Mouse (Mus musculus): ENCODE data around the gene Pstpip1.

Pstpip1 gene

DNA sequence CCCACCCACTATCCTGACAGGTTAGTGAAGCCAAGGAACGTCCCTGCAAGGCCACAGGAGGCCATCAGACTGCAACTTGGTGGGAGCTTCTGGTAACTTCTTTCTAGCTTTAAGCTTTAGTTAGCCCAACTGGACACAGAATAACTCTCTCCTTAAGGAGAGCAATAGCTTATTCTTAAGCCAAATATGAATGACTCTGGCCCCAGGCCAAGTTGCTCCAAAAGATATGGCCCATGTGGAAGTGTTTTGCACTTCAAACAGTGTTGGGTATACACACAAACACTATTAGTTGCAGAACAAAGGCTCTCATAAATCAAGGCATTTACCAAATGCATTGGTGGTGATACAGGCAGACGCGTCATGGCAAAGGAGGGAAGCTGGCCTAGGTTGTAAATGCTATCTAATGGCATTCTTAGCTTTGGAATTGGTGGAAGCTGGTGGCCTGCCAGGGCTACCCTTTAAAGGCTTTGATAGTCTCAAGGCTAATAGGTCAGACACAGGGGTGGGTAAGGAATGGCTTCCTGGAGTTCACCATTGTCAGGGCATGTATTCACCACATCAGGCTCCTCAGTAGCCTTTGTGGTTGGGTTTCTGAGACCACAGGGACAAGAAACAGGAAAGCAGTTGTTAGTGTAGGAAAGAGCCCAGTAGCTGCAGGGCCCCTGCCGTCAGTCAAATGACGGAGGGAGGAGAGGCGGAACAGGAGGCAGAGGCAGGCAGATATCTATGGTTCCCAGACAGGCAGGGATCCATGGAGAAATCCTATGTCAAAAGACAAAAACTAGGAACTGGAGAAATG is 16.7 kb downstream of the Pstpip1 start:
- no peak for DNase-seq

DNA sequence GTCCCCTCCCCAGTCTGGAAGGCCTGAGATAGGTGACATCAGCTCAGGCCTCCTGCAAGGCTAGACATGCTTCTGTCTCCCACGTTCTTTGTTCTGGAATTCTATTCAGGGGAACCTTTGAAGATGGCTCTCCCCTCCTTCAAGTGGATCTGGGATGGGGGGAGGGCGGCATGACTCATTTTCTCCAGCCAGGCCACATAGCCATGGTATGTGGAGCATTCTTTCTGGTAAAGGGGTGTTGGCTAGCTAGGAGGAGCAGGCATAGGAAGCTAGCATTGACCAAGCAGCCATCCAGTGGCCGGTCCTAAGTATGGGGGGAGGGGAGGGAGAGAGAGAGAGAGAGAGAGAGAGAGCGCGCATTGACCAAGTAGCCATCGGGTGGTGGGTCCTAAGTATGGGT is 17.8 kb downstream of the Pstpip1 start:
- DNase-seq = no peak

- no peak for DNase-seq
These were observed 18.4 kb downstream of the Pstpip1 start for GRCm38 (mm10) chr9:56108174-56108573.

GRCm38 (mm10) chr9:56118091-56118490 is 28.3 kb downstream of the Pstpip1 start:
- no peak for DNase-seq

GRCm38 (mm10) chr9:56118582-56118981 is 28.8 kb downstream of the Pstpip1 start:
- peak; percentile 93 for DNase-seq

DNA sequence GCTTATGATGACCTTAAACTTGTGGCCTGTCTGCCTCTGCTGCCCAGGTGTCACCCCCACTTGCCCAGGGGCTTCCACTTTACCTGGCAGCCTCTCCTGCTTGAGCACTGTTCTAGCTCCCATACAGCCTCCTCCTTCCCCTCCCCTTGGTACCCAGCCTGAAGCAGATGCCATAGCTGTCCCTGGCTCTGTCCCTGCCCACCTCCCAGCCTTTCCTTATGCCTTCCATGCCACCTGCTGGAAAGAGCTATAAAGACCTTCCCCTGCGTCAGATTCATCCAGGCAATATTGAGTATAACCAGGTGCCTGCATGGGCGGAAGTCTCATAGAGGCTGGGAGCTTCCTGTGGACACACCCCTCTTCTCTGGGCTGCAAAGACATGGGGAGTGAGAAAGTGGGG is 29.9 kb downstream of the Pstpip1 start:
- DNase-seq = no peak

DNA sequence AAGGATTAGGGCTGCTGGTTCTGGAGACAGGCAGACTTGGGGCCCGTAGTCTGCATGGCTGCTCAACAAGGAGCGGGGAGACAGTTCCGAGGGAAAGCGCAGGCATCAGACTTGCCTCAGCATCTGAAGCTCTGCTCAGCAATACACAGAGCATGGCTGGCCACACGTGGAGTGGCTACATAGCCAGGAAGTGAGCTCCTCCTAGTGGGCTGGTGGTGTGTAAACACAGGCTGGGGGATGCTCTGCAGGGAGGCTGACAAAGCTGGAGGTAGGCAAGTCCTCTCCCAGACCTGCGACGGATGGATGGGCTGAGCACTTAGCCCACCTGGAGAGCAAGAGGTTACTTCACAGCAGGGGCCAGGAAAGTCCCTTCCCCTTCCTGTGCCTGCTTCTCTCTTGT is 31.3 kb downstream of the Pstpip1 start:
- peak; percentile 79 for DNase-seq

- DNase-seq = no peak
These were observed 33.2 kb downstream of the Pstpip1 start for GRCm38 (mm10) chr9:56122973-56123372.

DNA sequence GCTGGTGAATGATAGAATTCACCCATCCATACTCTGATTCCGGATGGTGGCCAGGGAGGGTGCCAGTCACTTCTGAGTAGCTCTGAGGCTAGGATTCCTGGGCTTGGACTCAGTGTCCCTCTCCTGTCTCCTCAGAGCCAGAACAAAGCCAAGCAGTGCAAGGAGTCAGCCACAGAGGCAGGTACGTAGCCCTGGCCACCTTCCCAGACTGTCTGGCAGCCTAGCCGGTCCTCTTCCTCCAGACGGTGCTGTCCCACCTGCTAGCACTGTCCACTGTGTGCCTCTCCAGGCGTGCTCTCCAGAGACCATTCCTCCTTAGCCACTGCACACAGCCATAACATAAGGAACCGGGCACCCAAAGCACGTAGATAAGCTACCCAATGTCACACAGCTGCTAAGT is 33.9 kb downstream of the Pstpip1 start:
- no peak for DNase-seq

DNA sequence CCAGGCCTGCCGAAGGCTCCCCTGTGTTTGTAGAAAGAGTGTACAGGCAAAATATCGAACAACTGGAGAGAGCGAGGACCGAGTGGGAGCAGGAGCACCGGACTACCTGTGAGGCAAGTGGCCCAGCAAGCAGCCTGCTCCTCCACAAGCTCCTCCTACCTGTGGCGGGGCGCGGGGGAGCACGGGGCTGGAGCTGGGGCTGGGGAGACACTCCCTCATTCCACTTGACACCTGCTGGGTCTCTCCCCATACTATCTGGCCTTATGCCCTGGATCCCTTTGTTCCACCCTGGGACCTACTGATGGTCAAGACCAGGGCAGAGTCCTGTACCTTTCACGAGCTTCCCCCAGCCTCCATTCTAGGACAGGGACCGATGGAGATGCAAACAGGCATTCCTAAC is 34.8 kb downstream of the Pstpip1 start:
- no peak for DNase-seq

DNA sequence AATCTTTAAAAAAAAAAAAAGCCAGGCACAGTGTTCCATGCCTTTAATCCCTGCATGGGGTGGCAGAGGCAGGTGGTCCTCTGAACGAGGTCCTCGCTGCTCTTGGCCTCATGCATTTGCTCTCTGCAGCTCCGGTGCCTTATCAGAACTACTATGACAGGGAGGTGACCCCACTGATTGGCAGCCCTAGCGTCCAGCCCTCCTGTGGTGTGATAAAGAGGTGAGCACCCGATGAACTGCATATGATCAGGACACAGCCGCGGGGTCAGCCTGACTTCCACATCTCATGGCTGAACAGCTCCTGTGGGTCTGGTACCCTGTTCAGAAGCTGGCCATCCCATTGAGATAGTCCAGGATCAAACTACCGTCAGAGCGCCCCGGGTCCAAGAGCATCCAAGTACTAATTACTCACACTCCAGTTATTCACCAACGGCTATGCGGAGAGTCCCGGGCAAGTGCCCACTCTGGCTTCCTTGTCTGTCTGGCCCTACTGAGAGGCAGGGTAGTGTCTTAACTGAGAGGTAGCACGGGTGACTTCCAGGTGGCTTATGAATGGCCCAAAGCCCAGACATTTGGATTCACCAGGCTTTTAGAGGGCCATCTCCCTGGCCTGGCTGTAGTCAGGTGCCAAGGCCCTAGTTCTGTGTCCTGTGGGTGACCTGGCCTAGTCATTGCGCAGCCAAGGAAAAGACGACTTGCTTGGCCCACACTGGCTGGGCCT is 36.9 kb downstream of the Pstpip1 start:
- DNase-seq = no peak

DNA sequence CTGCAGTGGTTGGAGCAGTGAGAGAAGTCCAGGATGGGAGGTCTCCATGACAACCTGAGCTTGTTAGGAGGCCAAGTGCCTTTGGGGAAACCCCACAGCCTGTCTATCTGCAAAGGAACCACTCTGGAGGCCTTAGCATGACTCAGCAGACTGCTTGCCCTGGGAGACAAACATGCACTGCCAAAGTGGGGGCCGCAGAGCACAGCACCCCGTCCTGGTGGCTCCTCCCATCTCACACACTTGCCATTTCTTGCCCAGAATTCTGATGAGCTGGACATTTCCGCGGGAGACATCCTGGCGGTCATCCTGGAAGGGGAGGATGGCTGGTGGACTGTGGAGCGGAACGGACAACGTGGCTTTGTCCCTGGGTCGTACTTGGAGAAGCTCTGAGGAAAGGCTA is 38.6 kb downstream of the Pstpip1 start:
- DNase-seq = no peak

DNA sequence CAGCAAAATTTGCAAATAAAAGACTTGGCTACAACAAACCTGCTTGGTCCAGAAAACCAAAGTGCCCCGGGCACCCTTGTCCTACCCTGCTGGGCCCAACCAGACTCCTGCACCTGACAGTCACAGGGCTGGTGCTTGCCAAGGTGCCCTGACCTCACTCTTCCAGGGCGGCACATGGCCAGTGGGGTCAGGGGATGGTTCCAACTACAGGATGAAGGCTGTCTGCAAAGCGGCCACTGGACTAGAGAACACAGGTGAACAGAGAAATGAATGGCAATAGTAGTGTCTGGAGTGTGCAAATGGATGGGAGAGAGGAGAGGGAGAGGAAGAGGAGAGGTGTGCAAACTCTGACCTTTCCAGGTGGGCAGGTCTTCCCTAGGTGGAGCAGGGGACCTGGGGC is 40.2 kb downstream of the Pstpip1 start:
- no peak for DNase-seq

DNA sequence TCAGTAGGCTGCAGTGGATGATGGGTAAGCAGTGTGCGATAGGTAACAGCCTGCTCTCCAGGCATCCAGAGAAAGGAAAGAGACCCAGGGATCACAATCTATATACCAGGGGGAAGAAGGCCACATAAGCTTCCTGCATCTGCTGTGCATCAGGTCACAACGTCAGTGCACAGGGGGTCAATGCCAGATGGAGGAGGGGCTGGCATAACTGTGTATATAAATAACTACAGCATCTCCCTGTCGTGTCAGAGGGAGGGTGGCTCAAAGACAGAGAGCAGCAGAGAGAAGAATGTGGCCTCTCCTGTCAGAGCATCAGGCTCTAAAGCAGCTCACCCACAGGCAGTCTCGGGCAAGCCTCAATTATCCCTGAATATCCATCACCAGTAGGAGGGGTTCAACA is 40.8 kb downstream of the Pstpip1 start:
- DNase-seq = no peak

- no peak for DNase-seq
These were observed 42.2 kb downstream of the Pstpip1 start for GRCm38 (mm10) chr9:56131813-56132525.

GRCm38 (mm10) chr9:56133970-56134369 is 44.2 kb downstream of the Pstpip1 start:
- no peak for DNase-seq

DNA sequence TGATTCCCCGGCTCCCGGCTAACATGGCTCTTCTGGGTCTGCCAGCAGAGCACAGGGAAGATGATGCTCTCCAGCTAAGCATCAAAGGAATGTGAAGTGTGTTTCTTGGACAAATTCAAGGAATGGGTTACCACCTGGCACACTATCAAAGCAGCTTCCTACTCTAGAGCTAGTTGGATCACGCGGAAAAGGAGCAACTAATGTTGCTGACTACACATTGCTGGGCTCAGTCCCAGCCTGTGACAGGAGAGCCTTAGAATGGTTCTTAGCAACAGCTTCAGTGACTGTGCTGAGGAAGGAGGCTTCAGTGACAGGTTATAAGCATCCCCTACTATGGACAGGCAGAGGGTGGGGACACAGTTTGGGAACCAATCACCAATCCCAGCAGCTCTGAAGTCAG is 44.9 kb downstream of the Pstpip1 start:
- DNase-seq = no peak

DNA sequence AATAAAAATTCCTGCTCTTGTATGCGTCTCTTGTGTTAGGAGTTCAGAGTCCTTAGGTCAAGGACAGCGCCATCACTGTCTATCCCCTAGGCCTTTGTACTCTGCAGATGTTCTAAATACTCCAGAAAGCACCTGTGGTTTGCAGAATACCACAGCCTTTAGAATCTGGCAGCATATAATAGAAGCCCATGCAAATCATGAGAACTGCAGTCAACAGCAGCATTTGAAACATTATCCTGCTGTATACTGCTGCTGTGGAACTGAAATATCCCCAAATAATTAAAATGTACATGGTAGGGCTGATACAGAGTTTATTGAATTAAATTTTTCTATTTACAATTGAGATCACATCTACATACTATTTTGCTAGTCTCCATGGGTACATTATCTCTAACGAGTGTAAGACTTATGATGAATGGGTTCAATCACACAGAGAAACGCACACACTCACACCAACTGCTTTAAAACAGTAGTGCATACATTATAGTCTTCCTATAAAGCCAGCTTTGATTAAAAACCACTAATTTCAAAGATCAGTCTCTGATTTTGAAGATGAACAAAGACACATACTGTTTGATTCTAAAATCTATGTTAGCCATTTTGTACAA is 45.9 kb downstream of the Pstpip1 start:
- DNase-seq = no peak

DNA sequence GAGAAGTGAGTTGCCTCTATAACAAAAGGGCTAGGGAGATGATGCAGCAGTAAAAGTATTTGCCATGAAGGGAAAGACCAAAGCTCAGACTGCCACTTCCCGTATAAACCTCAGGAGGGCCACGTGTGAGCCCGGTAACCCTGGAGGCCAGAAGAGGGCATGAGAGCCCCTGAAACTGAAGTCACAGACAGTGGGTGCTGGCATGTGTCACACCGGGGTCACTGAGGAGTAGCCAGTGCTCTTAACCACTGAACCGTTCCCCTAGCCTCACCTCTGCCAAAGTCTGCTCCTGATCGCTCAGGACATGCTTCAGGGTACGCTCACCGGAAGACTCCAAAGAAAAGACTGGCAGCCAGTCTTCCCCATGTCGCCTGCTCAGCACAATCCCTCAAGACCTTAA is 52.0 kb downstream of the Pstpip1 start:
- no peak for DNase-seq

- DNase-seq = no peak
These were observed 54.7 kb downstream of the Pstpip1 start for GRCm38 (mm10) chr9:56144366-56145003.

GRCm38 (mm10) chr9:56146326-56146923 is 56.7 kb downstream of the Pstpip1 start:
- no peak for DNase-seq

DNA sequence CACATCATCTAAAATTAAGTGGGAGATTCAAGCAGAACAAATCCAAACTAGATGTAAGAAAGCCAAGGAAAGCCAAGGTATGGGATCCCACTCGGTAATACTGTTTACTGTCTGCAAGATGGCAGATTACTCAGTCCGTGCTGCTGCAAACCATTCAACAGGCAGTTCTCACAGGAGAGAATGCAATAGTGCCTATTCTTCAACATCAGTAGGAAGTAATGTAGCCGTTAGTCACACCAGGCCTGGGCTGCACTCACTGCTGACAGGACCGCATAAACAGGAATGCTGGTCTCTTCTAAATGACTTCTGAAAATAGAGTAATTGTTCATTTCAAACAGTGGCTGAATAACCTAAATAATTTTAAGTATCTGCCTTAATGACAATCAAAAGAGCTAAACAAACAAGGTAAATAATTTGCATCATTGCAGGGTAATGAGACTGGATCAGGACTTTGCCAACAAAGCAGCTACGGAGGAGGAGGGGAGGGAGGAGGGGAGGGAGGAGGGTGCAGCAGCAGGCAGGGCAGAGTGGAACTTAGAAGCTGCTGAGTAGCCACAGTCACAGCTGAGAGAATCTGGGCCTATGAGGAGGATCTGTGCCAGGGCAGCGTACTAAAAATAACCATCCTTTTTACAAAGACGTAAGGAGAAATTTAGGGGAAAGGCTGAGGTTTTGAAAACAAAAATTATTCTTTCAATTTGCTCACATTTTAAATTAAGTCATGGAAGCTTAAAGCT is 62.2 kb downstream of the Pstpip1 start:
- no peak for DNase-seq

Data from embryo, embryonic 11 days (tissue).